Mouse (Mus musculus) MEL (cell line): Measurements from ENCODE around the gene Speg. TPM values are rescaled to one million over a fixed set of nuclear protein-coding genes. Genes with fewer than 3 reads are reported as not detected.
A peak's percentile ranks its signal among the peaks of the same experiment; 100 is the strongest.

ENCODE experiments used
- DNase-seq: peaks from one replicate; pipeline ENCODE4 v3.0.0; 2011; ENCODE audit warnings: low read depth, low spot score
- H3K27ac ChIP-seq: 2 replicates; pipeline ENCODE4 v1.5.1; 2012; ENCODE audit warnings: low read depth, mild to moderate bottlenecking, control low read depth, low read length, moderate library complexity; ENCODE audit not compliant: control insufficient read depth
- H3K27me3 ChIP-seq, 2 experiments: fragments of 150-350 bp in 1 of 2; sonication (generic) in 1 of 2; 2 replicates each; pipeline ENCODE4 v1.6.1; 2012; ENCODE audit warnings: low read length in 2 of 2, mild to moderate bottlenecking in 2 of 2, improper control_type of control experiment in 1 of 2, moderate library complexity in 1 of 2; ENCODE audit not compliant: insufficient read depth in 2 of 2, control insufficient read depth in 1 of 2
- H3K36me3 ChIP-seq, 2 experiments: 2 replicates each; pipeline ENCODE4 v1.6.1; 2012 to 2014; ENCODE audit warnings: low read length in 2 of 2, improper control_type of control experiment in 1 of 2, inconsistent platforms in 1 of 2, mild to moderate bottlenecking in 1 of 2; ENCODE audit not compliant: insufficient read depth in 2 of 2, control insufficient read depth in 1 of 2
- H3K4me1 ChIP-seq, 2 experiments: fragments of 150-350 bp in 1 of 2; sonication (generic) in 1 of 2; 2 replicates each; pipeline ENCODE4 v1.6.1; 2012; ENCODE audit warnings: low read length in 2 of 2, improper control_type of control experiment in 1 of 2, mild to moderate bottlenecking in 1 of 2; ENCODE audit not compliant: insufficient read depth in 2 of 2, control insufficient read depth in 1 of 2
- H3K4me3 ChIP-seq, 2 experiments: fragments of 150-350 bp in 1 of 2; sonication (generic) in 1 of 2; 2 replicates each; pipeline ENCODE4 v1.5.1; 2012; ENCODE audit warnings: low read depth in 2 of 2, low read length in 2 of 2, mild to moderate bottlenecking in 2 of 2, moderate library complexity in 2 of 2, control low read depth in 1 of 2, improper control_type of control experiment in 1 of 2; ENCODE audit not compliant: control insufficient read depth in 1 of 2, insufficient read depth in 1 of 2
- H3K79me2 ChIP-seq: 2 replicates; pipeline ENCODE4 v1.6.1; 2012; ENCODE audit warnings: mild to moderate bottlenecking, low read length, moderate library complexity; ENCODE audit not compliant: control insufficient read depth, poor library complexity, insufficient read depth
- H3K9ac ChIP-seq: 2 replicates; pipeline ENCODE4 v1.6.1; 2012; ENCODE audit warnings: low read depth, mild to moderate bottlenecking, control low read depth, low read length, moderate library complexity; ENCODE audit not compliant: control insufficient read depth, poor library complexity, severe bottlenecking
- H3K9me3 ChIP-seq: fragments of 150-350 bp; sonication (generic); replicated peaks from 2 replicates; pipeline ENCODE4 v1.6.1; 2012; ENCODE audit warnings: mild to moderate bottlenecking, low read length, improper control_type of control experiment, moderate library complexity; ENCODE audit not compliant: insufficient read depth
- BHLHE40 ChIP-seq: IDR thresholded peaks from 2 replicates; pipeline ENCODE4 v1.6.1; 2012; ENCODE audit warnings: low read depth, mild to moderate bottlenecking, inconsistent platforms, low read length, improper control_type of control experiment, borderline replicate concordance
- CTCF ChIP-seq, 3 experiments: IDR thresholded peaks in 2 of 3; conservative IDR thresholded peaks in 1 of 3; 2 replicates each; pipeline ENCODE4 v1.5.1; 2011 to 2012; ENCODE audit warnings: low read length in 3 of 3, low read depth in 2 of 3, mild to moderate bottlenecking in 2 of 3, improper control_type of control experiment in 1 of 3, inconsistent platforms in 1 of 3, mixed read lengths in 1 of 3, moderate library complexity in 1 of 3; ENCODE audit not compliant: control insufficient read depth in 1 of 3, insufficient read depth in 1 of 3, poor library complexity in 1 of 3, severe bottlenecking in 1 of 3
- E2F4 ChIP-seq: IDR thresholded peaks from 2 replicates; pipeline ENCODE4 v1.6.1; 2011; ENCODE audit warnings: low read depth, low read length, improper control_type of control experiment, borderline replicate concordance
- ELF1 ChIP-seq: IDR thresholded peaks from 2 replicates; pipeline ENCODE4 v1.6.1; 2014; ENCODE audit warnings: low read depth, mild to moderate bottlenecking, inconsistent platforms, low read length, improper control_type of control experiment, moderate library complexity
- EP300 ChIP-seq, 2 experiments: IDR thresholded peaks; 2 replicates each; pipeline ENCODE4 v1.6.1; 2011; ENCODE audit warnings: improper control_type of control experiment in 2 of 2, low read length in 2 of 2, low read depth in 1 of 2, mild to moderate bottlenecking in 1 of 2
- ETS1 ChIP-seq: IDR thresholded peaks from 2 replicates; pipeline ENCODE4 v1.6.1; 2012; ENCODE audit warnings: low read depth, mild to moderate bottlenecking, inconsistent platforms, low read length, improper control_type of control experiment, moderate library complexity
- GABPA ChIP-seq: IDR thresholded peaks from 2 replicates; pipeline ENCODE4 v1.6.1; 2012; ENCODE audit warnings: low read depth, mild to moderate bottlenecking, inconsistent platforms, low read length, improper control_type of control experiment, moderate library complexity
- HCFC1 ChIP-seq: IDR thresholded peaks from 2 replicates; pipeline ENCODE4 v1.6.1; 2012; ENCODE audit warnings: low read depth, mild to moderate bottlenecking, inconsistent platforms, low read length, improper control_type of control experiment, moderate library complexity
- JUND ChIP-seq: IDR thresholded peaks from 2 replicates; pipeline ENCODE4 v1.6.1; 2011; ENCODE audit warnings: low read depth, mild to moderate bottlenecking, improper control_type of control experiment, low read length
- MAFK ChIP-seq: IDR thresholded peaks from 2 replicates; pipeline ENCODE4 v1.6.1; 2011; ENCODE audit warnings: low read depth, mild to moderate bottlenecking, low read length, improper control_type of control experiment, borderline replicate concordance
- MAX ChIP-seq: IDR thresholded peaks from 2 replicates; pipeline ENCODE4 v1.6.1; 2011; ENCODE audit warnings: low read length, improper control_type of control experiment
- MAZ ChIP-seq: IDR thresholded peaks from 2 replicates; pipeline ENCODE4 v1.6.1; 2012; ENCODE audit warnings: low read depth, mild to moderate bottlenecking, inconsistent platforms, low read length, improper control_type of control experiment
- MXI1 ChIP-seq: IDR thresholded peaks from 2 replicates; pipeline ENCODE4 v1.6.1; 2011; ENCODE audit warnings: mild to moderate bottlenecking, low read depth, low read length, improper control_type of control experiment
- MYB ChIP-seq: IDR thresholded peaks from 2 replicates; pipeline ENCODE4 v1.6.1; 2011; ENCODE audit warnings: mild to moderate bottlenecking, low read depth, low read length, improper control_type of control experiment
- MYC ChIP-seq: IDR thresholded peaks from 2 replicates; pipeline ENCODE4 v1.6.1; 2011; ENCODE audit warnings: low read depth, mild to moderate bottlenecking, low read length, improper control_type of control experiment, moderate library complexity
- NELFE ChIP-seq: IDR thresholded peaks from 2 replicates; pipeline ENCODE4 v1.6.1; 2011; ENCODE audit warnings: low read depth, low read length, improper control_type of control experiment
- NRF1 ChIP-seq: IDR thresholded peaks from 2 replicates; pipeline ENCODE4 v1.6.1; 2014; ENCODE audit warnings: low read depth, mild to moderate bottlenecking, inconsistent platforms, low read length, improper control_type of control experiment, moderate library complexity; ENCODE audit not compliant: poor library complexity, insufficient read depth, severe bottlenecking
- POLR2AphosphoS2 ChIP-seq: IDR thresholded peaks from 2 replicates; pipeline ENCODE4 v1.6.1; 2011; ENCODE audit warnings: low read length, improper control_type of control experiment
- RAD21 ChIP-seq: IDR thresholded peaks from 2 replicates; pipeline ENCODE4 v1.6.1; 2011; ENCODE audit warnings: mild to moderate bottlenecking, low read depth, low read length, improper control_type of control experiment
- RCOR1 ChIP-seq: IDR thresholded peaks from 2 replicates; pipeline ENCODE4 v1.6.1; 2012; ENCODE audit warnings: low read depth, mild to moderate bottlenecking, inconsistent platforms, low read length, improper control_type of control experiment
- SIN3A ChIP-seq: IDR thresholded peaks from 2 replicates; pipeline ENCODE4 v1.6.1; 2012; ENCODE audit warnings: low read length, improper control_type of control experiment, inconsistent platforms
- SMC3 ChIP-seq: IDR thresholded peaks from 2 replicates; pipeline ENCODE4 v1.6.1; 2011; ENCODE audit warnings: low read depth, low read length, improper control_type of control experiment
- TAL1 ChIP-seq: IDR thresholded peaks from 2 replicates; pipeline ENCODE4 v1.6.1; 2012; ENCODE audit warnings: mild to moderate bottlenecking, inconsistent platforms, low read length, moderate library complexity, mixed read lengths
- TCF12 ChIP-seq: IDR thresholded peaks from 2 replicates; pipeline ENCODE4 v1.6.1; 2014; ENCODE audit warnings: low read depth, mild to moderate bottlenecking, inconsistent platforms, low read length, improper control_type of control experiment, moderate library complexity
- USF2 ChIP-seq, 2 experiments: IDR thresholded peaks; 2 replicates each; pipeline ENCODE4 v1.6.1; 2011 to 2012; ENCODE audit warnings: improper control_type of control experiment in 2 of 2, low read length in 2 of 2, borderline replicate concordance in 1 of 2, inconsistent platforms in 1 of 2, low read depth in 1 of 2, mild to moderate bottlenecking in 1 of 2; ENCODE audit not compliant: insufficient read depth in 1 of 2
- ZKSCAN1 ChIP-seq: IDR thresholded peaks from 2 replicates; pipeline ENCODE4 v1.6.1; 2012; ENCODE audit warnings: low read depth, mild to moderate bottlenecking, inconsistent platforms, low read length, improper control_type of control experiment, moderate library complexity
- ZMIZ1 ChIP-seq: IDR thresholded peaks from 2 replicates; pipeline ENCODE4 v1.6.1; 2012; ENCODE audit warnings: low read depth, mild to moderate bottlenecking, inconsistent platforms, low read length, improper control_type of control experiment, moderate library complexity
- ZNF384 ChIP-seq: IDR thresholded peaks from 2 replicates; pipeline ENCODE4 v1.6.1; 2012; ENCODE audit warnings: low read depth, mild to moderate bottlenecking, inconsistent platforms, low read length, improper control_type of control experiment
- polyA plus RNA-seq, 2 experiments: library from polyadenylated mRNA; stranded (reverse) in 1 of 2; unstranded in 1 of 2; fragments of >175 nt in 1 of 2; fragments of >200 nt in 1 of 2; gene quantifications; 2 replicates each; pipeline versions ENCODE4 v1.2.1 to v1.2.4; 2012; ENCODE audit warnings: low replicate concordance in 2 of 2, low read depth in 1 of 2; ENCODE audit not compliant: insufficient read length in 2 of 2, insufficient read depth in 1 of 2, missing spikeins in 1 of 2
- total RNA-seq: library from RNA; depleted of rRNA; stranded (reverse); fragments of 300-350 nt; gene quantifications from 2 replicates; pipeline ENCODE4 v1.2.3, GENCODE M21; 2012

The Speg gene
- total and polyA plus RNA-seq, 3 experiments = 1.7 to 9.5 TPM; not detected in 1

GRCm38 (mm10) chr1:75446656-75447055 is 71.6 kb downstream of the Speg start:
- peak; percentile 36 for DNase-seq
- peaks cover 0 to 2% of the 10 kb centered on the region in 2 experiments; a peak in 2 of 4 replicates for H3K27me3 ChIP-seq
- H3K4me1 ChIP-seq = peaks cover 23 to 42% of the 10 kb centered on the region in 2 experiments; a peak in 3 of 4 replicates
- peak overlapping the region; percentile 81 for H3K27ac ChIP-seq
- H3K4me3 ChIP-seq = peak overlapping the region; percentile 42 to 64
- no peaks in the 10 kb centered on the region for H3K9me3 ChIP-seq
- H3K9ac ChIP-seq = peak overlapping the region; percentile 50
- TF ChIP-seq CTCF (IDR thresholded peaks at IDR 0.05 in 2 of 3, conservative IDR thresholded peaks at IDR 0.05 in 1 of 3; ENCODE audit: control insufficient read depth in 1 of 3, insufficient read depth in 1 of 3, low read depth in 2 of 3, low read length in 3 of 3, poor library complexity in 1 of 3, severe bottlenecking in 1 of 3) = no peak
- TF ChIP-seq GABPA = no peak
- TF ChIP-seq ETS1 = peak; percentile 23; the same call in 1 of the 2 replicates
- TF ChIP-seq RAD21 = no peak
- TF ChIP-seq SIN3A = 0 out of 2 replicates have a peak, but pooled peaks have one; percentile 11
- peak; percentile 25; the same call in 1 of the 2 replicates for TF ChIP-seq HCFC1
- TF ChIP-seq BHLHE40 = no peak
- TF ChIP-seq TCF12 = no peak
- TF ChIP-seq RCOR1 = 0 out of 2 replicates have a peak, but pooled peaks have one; percentile 4
- TF ChIP-seq E2F4 = no peak
- no peaks in the 10 kb centered on the region; the same call in 1 of the 2 replicates for H3K79me2 ChIP-seq
- peaks cover 0 to 27% of the 10 kb centered on the region in 2 experiments; a peak in 2 of 4 replicates for H3K36me3 ChIP-seq

- peak; percentile 36 for DNase-seq
- Histone ChIP-seq H3K4me3 (peak overlapping the region; percentile 42 to 64), H3K36me3 (peaks cover 0 to 27% of the 10 kb centered on the region in 2 experiments; a peak in 2 of 4 replicates), H3K9ac (peak overlapping the region; percentile 50), H3K27me3 (peaks cover under 1 to 2% of the 10 kb centered on the region in 2 experiments; a peak in 2 of 4 replicates), H3K4me1 (peaks cover 23 to 42% of the 10 kb centered on the region in 2 experiments; a peak in 3 of 4 replicates), H3K9me3 (no peaks in the 10 kb centered on the region), H3K79me2 (no peaks in the 10 kb centered on the region; the same call in 1 of the 2 replicates), H3K27ac (peak overlapping the region; percentile 81; the same call in 1 of the 2 replicates)
- TF ChIP-seq USF2 (IDR thresholded peaks at IDR 0.05; ENCODE audit: borderline replicate concordance in 1 of 2, insufficient read depth in 1 of 2, low read depth in 1 of 2, low read length in 2 of 2) (no peak), TAL1 (peak; percentile 54), NELFE (no peak), NRF1 (no peak), ZMIZ1 (no peak), JUND (no peak), SMC3 (no peak), SIN3A (no peak), ELF1 (0 out of 2 replicates have a peak, but pooled peaks have one; percentile 4), MAZ (0 out of 2 replicates have a peak, but pooled peaks have one; percentile 37), ZNF384 (no peak), BHLHE40 (no peak), POLR2AphosphoS2 (no peak), ZKSCAN1 (no peak), MYB (no peak), MXI1 (no peak), MAFK (no peak), EP300 (IDR thresholded peaks at IDR 0.05; ENCODE audit: low read depth in 1 of 2, low read length in 2 of 2) (peak in 1 of 2 experiments; percentile 56; a peak in 2 of 4 replicates), MYC (no peak), MAX (no peak), GABPA (no peak), CTCF (IDR thresholded peaks at IDR 0.05 in 2 of 3, conservative IDR thresholded peaks at IDR 0.05 in 1 of 3; ENCODE audit: control insufficient read depth in 1 of 3, insufficient read depth in 1 of 3, low read depth in 2 of 3, low read length in 3 of 3, poor library complexity in 1 of 3, severe bottlenecking in 1 of 3) (no peak)
Observed at GRCm38 (mm10) chr1:75447265-75448051, 72.4 kb downstream of the Speg start.
